Mouse (Mus musculus) embryo, embryonic 11.5 days (tissue): ENCODE measurements around the gene Ceacam18.
"Not testable (repeated sequence)": the region's sequence is repeated elsewhere in the genome, so short reads cannot be mapped to it uniquely, and the experiment has no call there.

Source experiments
- DNase-seq: peaks from one replicate; pipeline ENCODE4 v3.0.0-alpha.2; 2012; ENCODE audit warnings: low read depth, low spot score

The Ceacam18 gene

GRCm38 (mm10) chr7:43667221-43667620 is 32.7 kb downstream of the Ceacam18 start:
- not testable (repeated sequence) for DNase-seq

DNA sequence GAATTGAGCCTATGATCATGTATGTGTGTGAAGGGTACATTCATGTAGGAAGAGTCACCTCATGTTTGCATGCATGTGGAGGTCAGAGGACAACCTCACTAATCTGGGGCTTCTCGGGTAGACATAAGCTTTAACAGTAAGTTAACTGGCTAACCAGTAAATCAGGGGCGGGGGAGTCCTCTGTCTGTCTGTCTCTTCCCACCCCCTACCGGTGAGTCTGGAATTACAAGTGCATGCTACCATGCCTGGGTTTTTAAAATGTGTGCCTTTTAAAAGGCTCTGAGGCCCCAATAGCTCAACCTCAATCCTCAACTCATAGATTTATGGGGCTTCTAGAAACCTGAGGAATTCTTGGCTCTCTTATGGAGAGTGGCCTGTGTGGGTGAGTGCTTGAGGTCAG is 34.1 kb downstream of the Ceacam18 start:
- DNase-seq: no peak

DNA sequence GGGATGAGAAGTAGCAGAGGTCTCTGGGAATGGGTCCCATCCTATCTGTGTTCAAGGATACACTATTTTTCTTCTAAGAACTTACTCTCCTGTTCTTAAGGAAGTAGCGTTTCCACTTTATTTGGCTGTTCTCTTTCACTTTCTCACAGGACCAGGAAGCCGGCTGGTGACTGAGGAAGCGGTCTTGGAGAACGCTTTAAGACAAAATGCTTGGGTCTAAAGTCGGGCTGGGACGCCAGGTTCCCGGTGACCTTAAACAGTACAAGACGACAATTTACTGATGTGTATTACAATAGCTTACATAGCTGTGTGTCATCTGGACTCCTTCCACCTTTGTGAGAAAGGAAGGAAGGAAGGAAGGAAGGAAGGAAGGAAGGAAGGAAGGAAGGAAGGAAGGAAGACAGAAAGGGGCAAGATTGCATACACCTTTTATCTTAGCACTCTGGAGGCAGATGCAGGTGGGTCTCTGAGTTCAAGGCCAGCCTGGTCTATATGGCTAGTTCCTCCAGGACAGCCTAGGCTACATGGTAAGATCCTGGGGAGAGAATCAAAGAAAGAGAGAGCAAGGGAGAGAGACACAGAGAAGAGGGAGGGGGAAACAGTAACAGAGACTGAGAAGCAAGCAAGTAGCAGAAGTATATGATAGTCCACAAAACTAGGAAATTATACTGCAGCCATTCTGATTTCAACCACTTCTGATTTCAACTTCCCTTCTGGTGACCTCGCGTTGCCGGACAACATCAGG is 36.7 kb downstream of the Ceacam18 start:
- DNase-seq: no peak

- peak; percentile 80 for DNase-seq
Measured at GRCm38 (mm10) chr7:43671809-43672580, 37.5 kb downstream of the Ceacam18 start, which contains the start of gene Ctu1. Gene Ctu1, plus strand, starts transcription at chr7:43672016.

DNA sequence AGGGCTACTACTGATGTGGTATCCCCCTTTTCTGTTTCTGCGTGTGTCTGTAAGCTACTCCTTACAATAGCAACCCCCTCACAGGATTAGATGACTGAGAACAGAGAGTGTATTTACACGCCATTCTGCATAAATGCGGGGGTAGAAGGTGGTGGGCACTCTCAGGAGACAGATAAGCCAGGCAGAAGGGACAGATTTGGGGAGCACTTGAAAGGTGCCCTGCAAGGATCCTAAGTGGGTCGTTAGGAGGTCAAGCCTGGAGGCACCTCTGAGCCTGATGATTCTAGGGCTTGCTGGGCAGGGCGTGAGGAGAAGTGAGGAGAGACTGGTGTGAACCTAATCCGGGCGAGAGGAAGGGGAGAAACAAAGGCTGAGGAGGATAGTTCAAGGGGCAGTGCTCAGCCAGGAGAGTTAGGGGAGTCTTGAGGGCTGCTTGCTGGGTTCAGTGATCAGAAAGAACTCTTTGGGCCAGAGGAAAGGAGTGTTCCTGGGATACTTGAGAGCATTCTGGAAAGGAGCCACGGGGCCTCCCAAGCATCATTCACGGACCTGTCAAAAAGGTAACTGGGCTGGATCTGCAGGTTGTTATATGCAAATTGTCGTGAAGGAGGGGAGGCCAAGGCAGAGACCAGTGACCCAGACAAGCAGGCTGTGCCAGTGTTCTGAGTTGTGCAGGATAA is 38.2 kb downstream of the Ceacam18 start:
- DNase-seq: no peak

- no peak for DNase-seq
Measured at GRCm38 (mm10) chr7:43675091-43675490, 40.6 kb downstream of the Ceacam18 start.

GRCm38 (mm10) chr7:43678517-43678916 is 44.0 kb downstream of the Ceacam18 start:
- no peak for DNase-seq

- DNase-seq: peak; percentile 43
Measured at GRCm38 (mm10) chr7:43680960-43681359, 46.5 kb downstream of the Ceacam18 start.

DNA sequence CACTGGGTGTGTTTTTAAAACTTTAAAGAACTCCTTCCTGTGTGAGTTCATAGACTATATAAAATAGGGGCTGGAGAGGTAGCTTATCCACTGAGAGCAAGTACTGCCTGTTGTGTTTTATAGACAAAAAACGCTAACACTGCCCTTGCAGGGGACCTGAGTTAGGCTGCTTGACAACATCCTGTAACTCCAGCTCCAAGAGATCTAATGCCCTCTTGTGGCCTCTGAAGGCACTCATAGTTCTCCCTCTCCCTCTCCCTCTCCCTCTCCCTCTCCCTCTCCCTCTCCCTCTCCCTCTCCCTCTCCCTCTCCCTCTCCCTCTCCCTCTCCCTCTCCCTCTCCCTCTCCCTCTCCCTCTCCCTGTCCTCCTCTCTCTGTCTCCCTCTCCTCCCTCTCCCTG is 48.0 kb downstream of the Ceacam18 start:
- not testable (repeated sequence) for DNase-seq

- no peak for DNase-seq
Measured at GRCm38 (mm10) chr7:43685088-43685487, 50.6 kb downstream of the Ceacam18 start.

DNA sequence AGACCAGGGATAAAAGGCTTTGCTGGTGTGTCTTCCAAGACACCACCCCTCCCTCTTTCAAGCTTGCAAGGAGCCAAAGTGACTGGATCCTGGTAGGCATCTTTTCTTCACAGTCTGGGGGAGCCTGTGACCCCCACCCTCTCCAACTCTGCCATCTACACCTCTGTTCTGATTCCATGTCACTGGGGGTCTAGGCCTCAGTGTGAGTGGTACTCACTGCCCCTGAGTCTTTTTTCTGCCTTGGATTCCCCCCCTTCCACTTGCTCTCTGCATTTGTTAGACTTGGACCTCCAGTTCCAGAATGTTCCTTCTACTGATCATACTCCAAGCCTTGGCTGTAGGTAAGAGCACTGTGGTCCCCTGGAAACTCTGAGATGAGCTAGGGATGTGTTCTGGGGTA is 55.6 kb downstream of the Ceacam18 start, which contains the start of gene Klk14:
TSS of gene Klk14 (plus strand) at position 301 of the 400 bp plus-strand sequence.
- no peak for DNase-seq
